Mouse (Mus musculus) ES-E14 (cell line): ENCODE data around the gene Vdac1.

Experiments
- ZC3H11A ChIP-seq: IDR thresholded peaks from 2 replicates; pipeline ENCODE4 v1.6.1; 2012; ENCODE audit warnings: low read depth, mild to moderate bottlenecking, inconsistent platforms, low read length, borderline replicate concordance
- ZNF384 ChIP-seq: IDR thresholded peaks from 2 replicates; pipeline ENCODE4 v1.6.1; 2012; ENCODE audit warnings: low read depth, low read length, inconsistent platforms

GRCm38 (mm10) chr11:52358520-52358919, 2.1 kb upstream of the Vdac1 start:
- TF ChIP-seq ZNF384 (peak; percentile 87), ZC3H11A (no peak)
